Mouse (Mus musculus): ENCODE data around the gene Rab26. TPM values are rescaled to one million over a fixed set of nuclear protein-coding genes. Genes with fewer than 3 reads are reported as not detected.

Gene Rab26
- 6.1 and 9.1 TPM in 2 replicates for polyA plus RNA-seq (2015; fragmentation: Nextera tagmentation; extraction: Ambion mirVana)

GRCm38 (mm10) chr17:24534160-24534718, at the start of gene Rab26:
Gene Rab26 (minus strand): TSS chr17:24534210.
- Histone ChIP-seq H3K4me2 (peak within 1 kb of the TSS; percentile 75), H3K36me3 (no peaks in the 10 kb centered on the region), H3K9me3 (replicated peaks) (no peaks in the 10 kb centered on the region), H3K27me3 (replicated peaks) (no peaks in the 10 kb centered on the region), H3K4me1 (peaks cover 48% of the 10 kb centered on the region), H3K4me3 (replicated peaks) (peak within 1 kb of the TSS; percentile 39), H3K9ac (replicated peaks) (peak within 1 kb of the TSS; percentile 48), H3K27ac (replicated peaks) (no peak within 1 kb of the TSS)
- WGBS, result 87% methylated on average over 8 of the region's 8 CpGs
- no peak for ATAC-seq (ENCODE audit: low FRiP score)

DNA sequence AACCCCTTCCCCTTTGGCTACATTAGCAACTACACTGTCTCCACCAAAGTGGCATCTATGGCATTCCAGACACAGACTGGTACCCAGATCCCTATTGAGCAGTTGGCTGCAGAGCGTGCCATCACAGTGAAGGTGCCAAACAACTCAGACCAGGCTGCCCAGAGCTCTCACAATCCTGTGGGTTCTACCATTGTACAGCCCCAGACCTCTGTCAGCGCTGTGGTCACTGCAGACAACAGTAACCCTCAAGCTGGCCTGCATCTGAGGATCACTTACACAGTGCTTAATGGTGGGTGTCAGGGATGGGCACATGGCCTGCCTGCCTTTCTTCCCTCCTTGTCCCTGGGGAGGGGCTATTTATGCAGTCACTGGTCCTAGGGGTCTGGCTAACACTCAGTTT, 46.3 kb upstream of the Rab26 start:
- H3K27ac ChIP-seq (replicated peaks), result no peak overlapping the region
- no peak for ATAC-seq (ENCODE audit: low FRiP score)
- 97% methylated on average over 2 of the region's 2 CpGs for WGBS
- H3K36me3 ChIP-seq, result peaks cover 91% of the 10 kb centered on the region
- no peak overlapping the region for H3K9ac ChIP-seq (replicated peaks)
- no peak overlapping the region for H3K4me3 ChIP-seq (replicated peaks)
- H3K27me3 ChIP-seq (replicated peaks), result no peaks in the 10 kb centered on the region
- no peak overlapping the region for H3K4me2 ChIP-seq
- no peaks in the 10 kb centered on the region for H3K9me3 ChIP-seq (replicated peaks)
- H3K4me1 ChIP-seq, result no peaks in the 10 kb centered on the region

DNA sequence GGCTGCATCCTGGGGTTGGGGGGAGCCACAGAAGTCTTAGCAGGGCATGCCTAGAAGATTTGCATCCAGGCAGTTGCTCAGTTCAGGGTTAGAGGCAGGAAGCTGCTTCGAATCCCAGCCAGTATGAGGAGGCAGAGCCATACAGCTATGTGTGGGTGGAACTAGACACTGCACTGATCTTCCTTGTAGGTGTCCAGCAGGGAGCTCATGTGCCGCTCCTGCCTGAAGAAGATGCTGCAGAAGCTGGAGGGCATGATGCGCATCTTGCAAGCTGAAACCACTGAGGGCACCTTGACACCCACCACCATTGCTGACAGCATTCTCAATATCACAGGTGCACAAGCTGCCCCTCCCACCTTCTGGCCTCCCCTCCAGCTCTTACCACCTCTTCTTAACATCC, 45.5 kb upstream of the Rab26 start:
- Histone ChIP-seq H3K4me2 (no peak overlapping the region), H3K4me3 (replicated peaks) (no peak overlapping the region), H3K27me3 (replicated peaks) (no peaks in the 10 kb centered on the region), H3K9me3 (replicated peaks) (no peaks in the 10 kb centered on the region), H3K27ac (replicated peaks) (no peak overlapping the region), H3K4me1 (no peaks in the 10 kb centered on the region), H3K36me3 (peaks cover 91% of the 10 kb centered on the region), H3K9ac (replicated peaks) (no peak overlapping the region)
- WGBS, result 97% methylated on average over 3 of the region's 3 CpGs
- no peak for ATAC-seq (ENCODE audit: low FRiP score)

DNA sequence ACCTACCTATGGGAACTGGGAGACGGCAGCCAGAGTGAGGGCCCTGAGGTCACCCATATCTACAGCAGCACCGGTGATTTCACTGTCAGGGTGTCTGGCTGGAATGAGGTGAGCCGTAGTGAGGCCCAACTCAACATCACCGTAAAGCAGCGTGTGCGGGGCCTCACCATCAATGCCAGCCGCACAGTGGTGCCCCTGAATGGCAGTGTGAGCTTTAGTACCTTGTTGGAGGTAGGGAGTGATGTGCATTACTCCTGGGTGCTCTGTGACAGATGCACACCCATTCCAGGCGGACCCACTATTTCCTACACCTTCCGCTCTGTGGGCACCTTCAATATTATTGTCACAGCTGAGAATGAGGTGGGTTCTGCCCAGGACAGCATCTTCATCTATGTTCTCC, 39.8 kb upstream of the Rab26 start:
- Histone ChIP-seq H3K27me3 (replicated peaks) (no peaks in the 10 kb centered on the region), H3K4me2 (no peak overlapping the region), H3K27ac (replicated peaks) (no peak overlapping the region), H3K4me3 (replicated peaks) (no peak overlapping the region), H3K9me3 (replicated peaks) (no peaks in the 10 kb centered on the region), H3K4me1 (no peaks in the 10 kb centered on the region), H3K9ac (replicated peaks) (no peak overlapping the region), H3K36me3 (peaks cover 96% of the 10 kb centered on the region)
- WGBS, result 96% methylated on average over 9 of the region's 9 CpGs
- ATAC-seq (ENCODE audit: low FRiP score), result no peak

- no peak for ATAC-seq (ENCODE audit: low FRiP score)
- H3K4me2 ChIP-seq, result no peak overlapping the region
- no peaks in the 10 kb centered on the region for H3K27me3 ChIP-seq (replicated peaks)
- no peak overlapping the region for H3K4me3 ChIP-seq (replicated peaks)
- no peak overlapping the region for H3K27ac ChIP-seq (replicated peaks)
- no peaks in the 10 kb centered on the region for H3K9me3 ChIP-seq (replicated peaks)
- peaks cover 94% of the 10 kb centered on the region for H3K36me3 ChIP-seq
- WGBS, result 98% methylated on average over 12 of the region's 12 CpGs
- H3K4me1 ChIP-seq, result no peaks in the 10 kb centered on the region
- H3K9ac ChIP-seq (replicated peaks), result no peak overlapping the region
These were observed 38.7 kb upstream of the Rab26 start for GRCm38 (mm10) chr17:24572651-24573245.

GRCm38 (mm10) chr17:24569837-24570236, 35.8 kb upstream of the Rab26 start:
- Histone ChIP-seq H3K9me3 (replicated peaks) (no peaks in the 10 kb centered on the region), H3K4me3 (replicated peaks) (no peak overlapping the region), H3K27me3 (replicated peaks) (no peaks in the 10 kb centered on the region), H3K27ac (replicated peaks) (no peak overlapping the region), H3K4me2 (no peak overlapping the region), H3K4me1 (0 out of 2 replicates have a peak, but pooled peaks cover 3% of the 10 kb centered on the region), H3K36me3 (peaks cover 78% of the 10 kb centered on the region), H3K9ac (replicated peaks) (no peak overlapping the region)
- WGBS, result 94% methylated on average over 4 of the region's 4 CpGs
- no peak for ATAC-seq (ENCODE audit: low FRiP score)

- Histone ChIP-seq H3K9me3 (replicated peaks) (no peaks in the 10 kb centered on the region), H3K27me3 (replicated peaks) (no peaks in the 10 kb centered on the region), H3K9ac (replicated peaks) (no peak overlapping the region), H3K4me2 (no peak overlapping the region), H3K4me1 (0 out of 2 replicates have a peak, but pooled peaks cover 6% of the 10 kb centered on the region), H3K4me3 (replicated peaks) (no peak overlapping the region), H3K27ac (replicated peaks) (no peak overlapping the region), H3K36me3 (peaks cover 57% of the 10 kb centered on the region)
- WGBS, result 62% methylated on average over 8 of the region's 8 CpGs
- ATAC-seq (ENCODE audit: low FRiP score), result no peak
These were observed 33.2 kb upstream of the Rab26 start for GRCm38 (mm10) chr17:24567034-24567779.

DNA sequence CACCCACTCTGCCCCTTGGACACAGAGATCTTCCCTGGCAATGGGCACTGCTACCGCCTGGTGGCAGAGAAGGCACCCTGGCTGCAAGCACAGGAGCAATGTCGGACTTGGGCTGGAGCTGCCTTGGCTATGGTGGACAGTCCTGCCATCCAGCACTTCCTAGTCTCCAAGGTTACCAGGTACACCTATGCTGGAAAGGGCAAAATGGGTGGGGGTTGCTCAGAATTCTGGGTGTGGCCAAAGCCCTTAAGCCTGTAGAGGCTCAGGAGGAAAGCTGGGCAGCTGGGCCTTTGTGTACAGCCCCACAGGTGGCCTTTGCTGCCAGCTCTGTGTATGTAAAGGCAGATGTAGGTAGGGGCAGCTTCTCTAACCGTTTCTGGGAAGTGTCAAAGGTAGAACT, 31.8 kb upstream of the Rab26 start:
- peaks cover 7% of the 10 kb centered on the region; the same call in 1 of the 2 replicates for H3K4me1 ChIP-seq
- H3K4me3 ChIP-seq (replicated peaks), result no peak overlapping the region
- no peak for ATAC-seq (ENCODE audit: low FRiP score)
- H3K9ac ChIP-seq (replicated peaks), result no peak overlapping the region
- WGBS, result 84% methylated on average over 3 of the region's 3 CpGs
- H3K27ac ChIP-seq (replicated peaks), result no peak overlapping the region
- H3K4me2 ChIP-seq, result no peak overlapping the region
- H3K9me3 ChIP-seq (replicated peaks), result no peaks in the 10 kb centered on the region
- peaks cover 43% of the 10 kb centered on the region for H3K36me3 ChIP-seq
- H3K27me3 ChIP-seq (replicated peaks), result no peaks in the 10 kb centered on the region

GRCm38 (mm10) chr17:24565092-24565491, 31.1 kb upstream of the Rab26 start:
- H3K4me3 ChIP-seq (replicated peaks), result no peak overlapping the region
- ATAC-seq (ENCODE audit: low FRiP score), result no peak
- WGBS, result 91% methylated on average over 3 of the region's 3 CpGs

GRCm38 (mm10) chr17:24564422-24564821, 30.4 kb upstream of the Rab26 start:
- 96% methylated on average over 4 of the region's 4 CpGs for WGBS
- no peak for ATAC-seq (ENCODE audit: low FRiP score)
- H3K27ac ChIP-seq (replicated peaks), result no peak overlapping the region

More at GRCm38 (mm10) chr17:24565092-24565491, 31.1 kb upstream of the Rab26 start:
- Histone ChIP-seq H3K4me2 (no peak overlapping the region), H3K27ac (replicated peaks) (no peak overlapping the region), H3K4me1 (peaks cover 13% of the 10 kb centered on the region; the same call in 1 of the 2 replicates), H3K9ac (replicated peaks) (no peak overlapping the region), H3K36me3 (peaks cover 36% of the 10 kb centered on the region), H3K9me3 (replicated peaks) (no peaks in the 10 kb centered on the region), H3K27me3 (replicated peaks) (no peaks in the 10 kb centered on the region)

GRCm38 (mm10) chr17:24563638-24564037, 29.6 kb upstream of the Rab26 start:
- Histone ChIP-seq H3K4me1 (peaks cover 25% of the 10 kb centered on the region), H3K9me3 (replicated peaks) (no peaks in the 10 kb centered on the region), H3K4me3 (replicated peaks) (no peak overlapping the region), H3K4me2 (no peak overlapping the region), H3K9ac (replicated peaks) (no peak overlapping the region), H3K36me3 (peaks cover 22% of the 10 kb centered on the region), H3K27ac (replicated peaks) (no peak overlapping the region), H3K27me3 (replicated peaks) (no peaks in the 10 kb centered on the region)
- WGBS, result 93% methylated on average over 5 of the region's 5 CpGs
- no peak for ATAC-seq (ENCODE audit: low FRiP score)

More at GRCm38 (mm10) chr17:24564422-24564821, 30.4 kb upstream of the Rab26 start:
- no peaks in the 10 kb centered on the region for H3K9me3 ChIP-seq (replicated peaks)
- no peak overlapping the region for H3K9ac ChIP-seq (replicated peaks)
- H3K36me3 ChIP-seq, result peaks cover 29% of the 10 kb centered on the region
- no peak overlapping the region for H3K4me3 ChIP-seq (replicated peaks)
- no peaks in the 10 kb centered on the region for H3K27me3 ChIP-seq (replicated peaks)
- H3K4me2 ChIP-seq, result no peak overlapping the region
- peaks cover 17% of the 10 kb centered on the region for H3K4me1 ChIP-seq

GRCm38 (mm10) chr17:24561592-24561991, 27.6 kb upstream of the Rab26 start:
- Histone ChIP-seq H3K4me2 (no peak overlapping the region), H3K36me3 (0 out of 2 replicates have a peak, but pooled peaks cover 9% of the 10 kb centered on the region), H3K27ac (replicated peaks) (no peak overlapping the region), H3K27me3 (replicated peaks) (no peaks in the 10 kb centered on the region), H3K4me3 (replicated peaks) (no peak overlapping the region), H3K9ac (replicated peaks) (no peak overlapping the region), H3K4me1 (peaks cover 42% of the 10 kb centered on the region), H3K9me3 (replicated peaks) (no peaks in the 10 kb centered on the region)
- 84% methylated on average over 2 of the region's 2 CpGs for WGBS
- ATAC-seq (ENCODE audit: low FRiP score), result no peak
